Mouse (Mus musculus) stomach, embryonic 16.5 days (tissue): Measurements from ENCODE around the gene Ppp1r9a. TPM values are rescaled to one million over a fixed set of nuclear protein-coding genes. Genes with fewer than 3 reads are reported as not detected.

ENCODE experiments used
- ATAC-seq: fragments of 200-750 bp; cut with Nextera tagmentation; 2 replicates; pipeline ENCODE4 v1.8.0; 2017; ENCODE audit warnings: moderate number of reproducible peaks, moderate TSS enrichment; ENCODE audit not compliant: insufficient read depth, low FRiP score
- H3K27ac ChIP-seq: fragments of 300-500 bp; sonication (generic); 2 replicates; pipeline ENCODE4 v1.5.1; 2014; ENCODE audit warnings: low read length
- H3K27me3 ChIP-seq: fragments of 300-500 bp; sonication (generic); 2 replicates; pipeline ENCODE4 v1.6.1; 2014; ENCODE audit warnings: low read length, control low read depth, mixed read lengths; ENCODE audit not compliant: control insufficient read depth, insufficient read depth
- H3K36me3 ChIP-seq: fragments of 300-500 bp; sonication (generic); 2 replicates; pipeline ENCODE4 v1.6.1; 2014; ENCODE audit warnings: low read length; ENCODE audit not compliant: control insufficient read depth, insufficient read depth
- H3K4me1 ChIP-seq: fragments of 300-500 bp; sonication (generic); 2 replicates; pipeline ENCODE4 v1.6.1; 2014; ENCODE audit warnings: low read length, control low read depth, mixed read lengths; ENCODE audit not compliant: control insufficient read depth, insufficient read depth
- H3K4me2 ChIP-seq: fragments of 300-500 bp; sonication (generic); 2 replicates; pipeline ENCODE4 v1.6.1; 2014; ENCODE audit warnings: low read depth, low read length, mixed read lengths
- H3K4me3 ChIP-seq: fragments of 300-500 bp; sonication (generic); replicated peaks from 2 replicates; pipeline ENCODE4 v1.5.1; 2014; ENCODE audit warnings: mild to moderate bottlenecking, low read length
- H3K9ac ChIP-seq: fragments of 300-500 bp; sonication (generic); 2 replicates; pipeline ENCODE4 v1.6.1; 2014; ENCODE audit warnings: low read length
- H3K9me3 ChIP-seq: fragments of 300-500 bp; sonication (generic); replicated peaks from 2 replicates; pipeline ENCODE4 v1.6.1; 2016; ENCODE audit warnings: low read length, control low read depth; ENCODE audit not compliant: control insufficient read depth
- WGBS: fragments of 180-500 bp; shearing (Covaris S2); extraction: QIAGEN DNeasy Blood & Tissue Kit; methylation state at CpG from one replicate; pipeline ENCODE4 v1.1.7; 2014; 5-methylcytosine and 5-hydroxymethylcytosine counted together
- polyA plus RNA-seq: library from polyadenylated mRNA; unstranded; fragments of >200 nt; fragmentation: Nextera tagmentation; extraction: Ambion mirVana; gene quantifications from 2 replicates; pipeline ENCODE4 v1.2.1, GENCODE M21; 2015

Gene Ppp1r9a
- polyA plus RNA-seq, 1 experiment from 2014 or later, result 14.8 TPM

GRCm38 (mm10) chr6:5188938-5189337 is 286.2 kb downstream of the Ppp1r9a start:
- WGBS, result 55% methylated on average over 6 of the region's 6 CpGs
- Histone ChIP-seq H3K4me3 (no peak overlapping the region), H3K36me3 (no peaks in the 10 kb centered on the region), H3K4me2 (no peak overlapping the region), H3K27me3 (no peaks in the 10 kb centered on the region), H3K4me1 (no peaks in the 10 kb centered on the region), H3K27ac (no peak overlapping the region), H3K9ac (no peak overlapping the region), H3K9me3 (no peaks in the 10 kb centered on the region)
- no peak for ATAC-seq

GRCm38 (mm10) chr6:5189507-5189906 is 286.8 kb downstream of the Ppp1r9a start:
- Histone ChIP-seq H3K36me3 (no peaks in the 10 kb centered on the region), H3K9me3 (no peaks in the 10 kb centered on the region), H3K4me1 (no peaks in the 10 kb centered on the region), H3K9ac (no peak overlapping the region), H3K27me3 (no peaks in the 10 kb centered on the region), H3K4me3 (no peak overlapping the region), H3K27ac (no peak overlapping the region), H3K4me2 (no peak overlapping the region)
- ATAC-seq, result no peak
- 51% methylated on average over 4 of the region's 4 CpGs for WGBS

- H3K4me3 ChIP-seq, result no peak overlapping the region
- no peak for ATAC-seq
- no peak overlapping the region for H3K4me2 ChIP-seq
Observed at GRCm38 (mm10) chr6:5190761-5191160, 288.0 kb downstream of the Ppp1r9a start.

GRCm38 (mm10) chr6:5193693-5194092 is 291.0 kb downstream of the Ppp1r9a start, which contains the start of gene Pon1:
Gene Pon1 (minus strand): TSS chr6:5193946.
- 41% methylated on average over 5 of the region's 5 CpGs for WGBS
- ATAC-seq, result no peak
- H3K27me3 ChIP-seq, result no peaks in the 10 kb centered on the region
- no peaks in the 10 kb centered on the region for H3K36me3 ChIP-seq
- no peak within 1 kb of the TSS for H3K27ac ChIP-seq
- no peaks in the 10 kb centered on the region for H3K9me3 ChIP-seq
- no peak within 1 kb of the TSS for H3K4me3 ChIP-seq
- no peaks in the 10 kb centered on the region for H3K4me1 ChIP-seq
- H3K4me2 ChIP-seq, result no peak within 1 kb of the TSS
- no peak within 1 kb of the TSS for H3K9ac ChIP-seq

More at GRCm38 (mm10) chr6:5190761-5191160, 288.0 kb downstream of the Ppp1r9a start:
- no peaks in the 10 kb centered on the region for H3K36me3 ChIP-seq
- WGBS, result 68% methylated on average over 4 of the region's 4 CpGs
- no peak overlapping the region for H3K9ac ChIP-seq
- H3K27ac ChIP-seq, result no peak overlapping the region
- no peaks in the 10 kb centered on the region for H3K9me3 ChIP-seq
- H3K27me3 ChIP-seq, result no peaks in the 10 kb centered on the region
- no peaks in the 10 kb centered on the region for H3K4me1 ChIP-seq

- 78% methylated on average over 5 of the region's 5 CpGs for WGBS
- Histone ChIP-seq H3K4me1 (no peaks in the 10 kb centered on the region), H3K9ac (no peak overlapping the region), H3K27ac (no peak overlapping the region), H3K4me2 (no peak overlapping the region), H3K27me3 (no peaks in the 10 kb centered on the region), H3K4me3 (no peak overlapping the region), H3K36me3 (no peaks in the 10 kb centered on the region), H3K9me3 (no peaks in the 10 kb centered on the region)
- ATAC-seq, result no peak
Observed at GRCm38 (mm10) chr6:5198590-5198989, 295.9 kb downstream of the Ppp1r9a start.

GRCm38 (mm10) chr6:5199376-5199905 is 296.7 kb downstream of the Ppp1r9a start:
- H3K36me3 ChIP-seq, result no peaks in the 10 kb centered on the region
- H3K9me3 ChIP-seq, result no peaks in the 10 kb centered on the region
- ATAC-seq, result no peak
- H3K9ac ChIP-seq, result no peak overlapping the region
- no peak overlapping the region for H3K4me2 ChIP-seq
- H3K4me1 ChIP-seq, result no peaks in the 10 kb centered on the region
- H3K4me3 ChIP-seq, result no peak overlapping the region
- WGBS, result 87% methylated on average over 8 of the region's 8 CpGs
- H3K27ac ChIP-seq, result no peak overlapping the region
- H3K27me3 ChIP-seq, result no peaks in the 10 kb centered on the region

GRCm38 (mm10) chr6:5199916-5200315 is 297.2 kb downstream of the Ppp1r9a start:
- no peaks in the 10 kb centered on the region for H3K9me3 ChIP-seq
- no peaks in the 10 kb centered on the region for H3K4me1 ChIP-seq
- H3K4me2 ChIP-seq, result no peak overlapping the region
- H3K36me3 ChIP-seq, result no peaks in the 10 kb centered on the region
- no peak overlapping the region for H3K9ac ChIP-seq
- no peak overlapping the region for H3K4me3 ChIP-seq
- WGBS, result 65% methylated on average over 3 of the region's 3 CpGs
- H3K27ac ChIP-seq, result no peak overlapping the region
- H3K27me3 ChIP-seq, result no peaks in the 10 kb centered on the region
- no peak for ATAC-seq

- no peak for ATAC-seq
- no peaks in the 10 kb centered on the region for H3K27me3 ChIP-seq
- H3K9me3 ChIP-seq, result 0 out of 2 replicates have a peak, but pooled peaks cover under 1% of the 10 kb centered on the region
- no peaks in the 10 kb centered on the region for H3K36me3 ChIP-seq
- no peak overlapping the region for H3K27ac ChIP-seq
- 76% methylated on average over 2 of the region's 2 CpGs for WGBS
- H3K4me2 ChIP-seq, result no peak overlapping the region
- H3K9ac ChIP-seq, result no peak overlapping the region
- no peaks in the 10 kb centered on the region for H3K4me1 ChIP-seq
- no peak overlapping the region for H3K4me3 ChIP-seq
Observed at GRCm38 (mm10) chr6:5207817-5208216, 305.1 kb downstream of the Ppp1r9a start.
